Mouse (Mus musculus) cortical plate, adult 2 months (tissue): ENCODE measurements at regions not wholly inside any gene's neighbourhood (a gene's known extent, or its start where the extent isn't known, plus 50 kb on each side); places are given as distances from the start of the nearest gene placed in this dataset.

Experiments used
- CTCF ChIP-seq: fragments of 200-500 bp; IDR thresholded peaks from 2 replicates; pipeline ENCODE4 v1.5.1; 2011; ENCODE audit warnings: mild to moderate bottlenecking, control low read depth, low read length; ENCODE audit not compliant: insufficient read depth; ENCODE audit errors: extremely low read depth
- POLR2A ChIP-seq: fragments of 200-500 bp; IDR thresholded peaks from 2 replicates; pipeline ENCODE4 v1.6.1; 2011; ENCODE audit warnings: mild to moderate bottlenecking, low read length, control low read depth; ENCODE audit not compliant: insufficient read depth; ENCODE audit errors: extremely low read depth

DNA sequence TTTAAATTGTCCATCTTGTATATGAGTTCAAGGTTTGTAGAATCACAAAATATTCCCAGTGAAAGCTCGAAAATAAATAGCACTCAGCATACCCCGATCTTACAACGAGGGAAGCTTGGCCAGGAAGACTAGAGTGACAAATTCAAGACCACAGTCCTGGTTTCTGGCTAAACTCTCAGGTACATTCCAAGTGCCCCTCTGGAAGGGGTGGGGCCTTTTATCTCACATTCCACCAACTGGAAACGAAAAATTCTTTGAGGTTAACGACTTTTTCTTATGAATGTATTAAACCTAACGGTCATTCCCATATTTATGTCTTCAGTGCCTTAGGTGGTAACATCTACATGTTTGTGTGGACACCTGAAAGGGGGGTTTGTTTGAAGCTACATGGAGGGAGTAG is 50.8 kb upstream of the Spred1 start:
- TF ChIP-seq CTCF = no peak
- TF ChIP-seq POLR2A = no peak
